Mouse (Mus musculus) limb, embryonic 10.5 days (tissue): Measurements from ENCODE around the gene Tmem63b. TPM values are rescaled to one million over a fixed set of nuclear protein-coding genes. Genes with fewer than 3 reads are reported as not detected.

Experiments
- DNase-seq: peaks from one replicate; pipeline ENCODE4 v3.0.0-alpha.2; 2017; ENCODE audit warnings: low spot score
- H3K27ac ChIP-seq: fragments of 300-500 bp; sonication (generic); 2 replicates; pipeline ENCODE4 v1.5.1; 2016; ENCODE audit warnings: mild to moderate bottlenecking
- H3K27me3 ChIP-seq: fragments of 300-500 bp; sonication (generic); 2 replicates; pipeline ENCODE4 v1.6.1; 2016; ENCODE audit warnings: low read depth, mild to moderate bottlenecking; ENCODE audit not compliant: poor library complexity, severe bottlenecking
- H3K36me3 ChIP-seq: fragments of 300-500 bp; sonication (generic); 2 replicates; pipeline ENCODE4 v1.6.1; 2016; ENCODE audit warnings: mild to moderate bottlenecking, moderate library complexity
- H3K4me1 ChIP-seq: fragments of 300-500 bp; sonication (generic); 2 replicates; pipeline ENCODE4 v1.6.1; 2016
- H3K4me3 ChIP-seq: fragments of 300-500 bp; sonication (generic); 2 replicates; pipeline ENCODE4 v1.5.1; 2016; ENCODE audit warnings: mild to moderate bottlenecking, moderate library complexity
- H3K9me3 ChIP-seq: fragments of 300-500 bp; sonication (generic); replicated peaks from 2 replicates; pipeline ENCODE4 v1.6.1; 2016; ENCODE audit warnings: mild to moderate bottlenecking
- WGBS: fragments of 180-500 bp; shearing (Covaris S2); methylation state at CpG from one replicate; pipeline ENCODE4 v1.1.7; 2016; 5-methylcytosine and 5-hydroxymethylcytosine counted together
- polyA plus RNA-seq: library from polyadenylated mRNA; unstranded; fragments of >200 nt; fragmentation: Nextera tagmentation; extraction: Ambion mirVana; gene quantifications from 2 replicates; pipeline ENCODE4 v1.2.1, GENCODE M21; 2016

The Tmem63b gene
- polyA plus RNA-seq, result 35.5 and 36.1 TPM in 2 replicates

DNA sequence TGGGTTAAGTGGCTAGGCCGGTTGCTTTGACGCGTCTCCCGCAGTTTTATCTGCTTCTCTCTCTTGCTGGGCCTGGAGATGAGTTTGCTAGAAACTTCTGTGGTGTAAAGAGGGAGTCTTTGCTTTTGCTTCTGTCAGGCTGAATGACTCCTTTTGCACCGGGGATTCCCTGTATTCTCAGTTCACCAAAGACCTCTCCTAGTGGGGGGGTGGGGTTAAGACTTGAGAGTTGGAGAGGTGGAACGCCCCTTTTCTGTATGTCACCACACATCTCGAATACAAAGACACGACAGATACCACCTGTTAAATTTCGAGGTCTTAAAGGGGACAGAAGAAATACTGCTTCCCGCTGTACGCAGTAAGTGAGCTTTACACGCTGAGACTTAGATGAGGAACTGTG is at the start of gene Tmem63b:
Tmem63b (minus strand) TSS at position 190 of the 400 bp plus-strand sequence.
- Histone ChIP-seq H3K27ac (peak within 1 kb of the TSS; percentile 90), H3K27me3 (no peaks in the 10 kb centered on the region), H3K4me3 (peak within 1 kb of the TSS; percentile 85), H3K36me3 (0 out of 2 replicates have a peak, but pooled peaks cover 2% of the 10 kb centered on the region), H3K4me1 (peaks cover 28% of the 10 kb centered on the region), H3K9me3 (no peaks in the 10 kb centered on the region)
- WGBS, result 15% methylated on average over 12 of the region's 12 CpGs
- no peak for DNase-seq

DNA sequence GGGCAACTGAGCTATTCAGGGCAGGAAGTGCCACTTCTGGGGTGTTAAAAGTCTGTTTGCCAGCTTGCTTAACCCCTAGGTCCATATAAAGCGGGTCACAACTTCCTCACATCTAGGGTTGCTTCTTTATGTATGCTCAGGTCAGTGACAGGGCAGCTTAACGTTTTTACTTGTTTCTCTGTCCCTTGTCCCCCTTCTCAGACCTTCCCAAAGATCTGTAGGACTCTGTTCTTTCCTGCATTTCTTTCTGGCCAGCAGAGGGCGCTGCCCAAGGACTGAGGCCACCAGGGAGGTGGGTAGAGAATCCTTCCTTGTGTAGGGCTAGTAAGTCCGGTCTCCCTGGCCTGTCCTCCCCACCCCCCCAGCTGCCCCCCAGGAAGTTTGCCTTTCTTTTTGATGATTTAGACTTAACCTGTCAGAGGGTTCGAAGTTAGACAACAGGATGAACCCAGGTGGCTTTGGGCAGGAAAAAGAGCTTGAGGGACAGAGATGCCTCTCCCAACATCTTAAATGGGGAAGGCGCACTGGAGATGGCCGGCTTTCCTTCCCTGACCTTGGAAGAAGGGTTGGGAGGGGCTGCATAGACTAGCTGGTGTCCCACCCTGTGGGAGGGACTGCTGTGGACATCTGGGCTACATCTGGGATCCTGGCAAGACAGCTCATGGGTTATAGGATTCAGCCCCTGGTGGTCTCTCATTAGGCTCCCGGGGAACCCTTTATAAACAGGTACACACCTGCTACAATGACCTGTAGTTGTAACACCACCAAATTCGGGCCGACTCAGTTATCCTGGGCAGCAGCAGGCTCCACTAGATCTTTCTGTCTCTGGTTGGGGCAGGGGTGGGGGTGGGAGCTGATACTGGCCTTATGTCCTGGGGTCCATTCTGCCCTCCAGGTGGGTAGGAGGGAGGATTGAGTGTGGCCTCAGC is 48.9 kb upstream of the Tmem63b start:
- H3K4me1 ChIP-seq, result peaks cover 67% of the 10 kb centered on the region
- H3K27me3 ChIP-seq, result peaks cover 21% of the 10 kb centered on the region
- H3K27ac ChIP-seq, result peak overlapping the region; percentile 94
- DNase-seq, result peak; percentile 95
- WGBS, result 7% methylated on average over 10 of the region's 10 CpGs
- no peaks in the 10 kb centered on the region for H3K36me3 ChIP-seq
- H3K4me3 ChIP-seq, result peak overlapping the region; percentile 54
- H3K9me3 ChIP-seq, result no peaks in the 10 kb centered on the region

DNA sequence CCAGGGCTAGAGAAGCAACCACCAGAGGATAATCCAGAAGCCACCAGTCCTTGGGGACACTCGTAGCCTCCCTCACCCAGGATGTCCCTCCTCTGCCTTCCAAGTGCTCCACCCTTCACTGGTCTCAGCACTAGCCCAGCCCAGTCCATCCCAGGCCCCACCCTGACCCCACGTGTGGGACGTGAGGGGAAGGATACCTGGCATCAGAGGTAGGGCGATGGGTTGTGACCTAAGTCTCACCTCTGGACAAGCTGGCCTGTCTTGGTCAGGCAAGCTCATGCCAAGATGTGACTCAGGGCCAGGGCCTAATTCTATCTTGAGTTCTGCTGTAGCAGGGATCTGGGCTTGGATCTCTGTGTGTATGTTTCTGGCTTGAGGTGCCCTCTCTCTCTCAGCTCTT is 48.2 kb upstream of the Tmem63b start:
- H3K4me3 ChIP-seq, result peak overlapping the region; percentile 54; the same call in 1 of the 2 replicates
- no peaks in the 10 kb centered on the region for H3K9me3 ChIP-seq
- H3K36me3 ChIP-seq, result no peaks in the 10 kb centered on the region
- peaks cover 21% of the 10 kb centered on the region for H3K27me3 ChIP-seq
- WGBS, result 62% methylated on average over 4 of the region's 4 CpGs
- peaks cover 75% of the 10 kb centered on the region for H3K4me1 ChIP-seq
- peak overlapping the region; percentile 94 for H3K27ac ChIP-seq
- no peak for DNase-seq

DNA sequence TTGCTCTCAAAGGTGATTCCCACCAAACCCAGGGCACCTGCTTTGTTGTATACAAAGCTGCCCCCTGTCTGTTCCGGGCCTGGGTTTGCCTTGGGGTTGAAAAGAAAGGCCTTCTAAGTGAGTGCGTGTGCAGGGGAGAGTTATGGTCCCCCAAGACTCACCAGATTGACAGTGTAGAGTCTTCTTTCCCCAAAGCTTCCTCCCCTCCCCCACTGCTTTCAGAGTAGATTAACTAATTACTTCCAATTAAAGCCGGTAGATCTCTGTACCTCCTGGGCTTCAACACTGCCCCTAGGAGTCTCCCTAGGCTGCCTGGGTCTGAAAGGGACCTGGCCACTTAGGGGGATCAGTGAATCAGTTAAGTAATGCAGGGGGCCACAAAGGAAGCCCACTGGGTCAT is 47.6 kb upstream of the Tmem63b start:
- 17% methylated on average over 3 of the region's 3 CpGs for WGBS
- H3K4me3 ChIP-seq, result peak overlapping the region; percentile 54

DNA sequence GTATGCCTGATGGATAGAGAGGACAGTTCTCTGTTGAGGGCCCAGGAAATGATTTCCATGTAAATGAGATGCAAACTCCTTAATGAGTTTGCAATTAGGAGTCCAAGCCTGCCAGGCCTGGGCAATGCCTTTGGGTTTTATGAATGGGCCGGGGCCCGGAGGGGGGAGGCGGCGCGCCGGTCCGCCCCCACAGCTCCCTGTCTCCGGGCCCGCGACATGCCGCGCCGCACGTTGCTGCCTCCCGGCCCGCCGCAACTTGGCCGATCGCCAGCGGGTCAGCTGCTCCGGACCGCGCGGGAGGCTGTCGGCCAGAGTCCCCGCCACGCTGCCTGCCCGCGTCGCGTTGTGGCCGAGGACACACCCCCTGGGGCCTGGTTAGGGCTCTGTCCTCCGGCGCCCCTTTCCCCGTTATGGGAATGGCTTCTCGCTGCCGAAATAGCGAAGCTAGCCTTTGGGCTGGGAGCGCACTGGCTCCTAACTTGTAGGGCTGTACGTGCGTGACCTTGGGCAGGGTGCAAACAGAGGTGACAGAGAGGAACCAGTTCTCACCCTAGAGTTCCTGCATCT is 47.1 kb upstream of the Tmem63b start, which contains the start of gene 1600014C23Rik:
1600014C23Rik (minus strand) TSS at position 110 of the 567 bp plus-strand sequence.
- Histone ChIP-seq H3K9me3 (no peaks in the 10 kb centered on the region), H3K4me1 (peaks cover 86% of the 10 kb centered on the region), H3K36me3 (no peaks in the 10 kb centered on the region), H3K4me3 (peak within 1 kb of the TSS; percentile 54), H3K27me3 (peaks cover 30% of the 10 kb centered on the region), H3K27ac (peak within 1 kb of the TSS; percentile 94)
- WGBS, result 1% methylated on average over 41 of the region's 41 CpGs
- peak; percentile 73 for DNase-seq

More for the DNA sequence above, 47.6 kb upstream of the Tmem63b start:
- Histone ChIP-seq H3K9me3 (no peaks in the 10 kb centered on the region), H3K4me1 (peaks cover 81% of the 10 kb centered on the region), H3K27ac (peak overlapping the region; percentile 94), H3K36me3 (no peaks in the 10 kb centered on the region), H3K27me3 (peaks cover 25% of the 10 kb centered on the region)
- no peak for DNase-seq

DNA sequence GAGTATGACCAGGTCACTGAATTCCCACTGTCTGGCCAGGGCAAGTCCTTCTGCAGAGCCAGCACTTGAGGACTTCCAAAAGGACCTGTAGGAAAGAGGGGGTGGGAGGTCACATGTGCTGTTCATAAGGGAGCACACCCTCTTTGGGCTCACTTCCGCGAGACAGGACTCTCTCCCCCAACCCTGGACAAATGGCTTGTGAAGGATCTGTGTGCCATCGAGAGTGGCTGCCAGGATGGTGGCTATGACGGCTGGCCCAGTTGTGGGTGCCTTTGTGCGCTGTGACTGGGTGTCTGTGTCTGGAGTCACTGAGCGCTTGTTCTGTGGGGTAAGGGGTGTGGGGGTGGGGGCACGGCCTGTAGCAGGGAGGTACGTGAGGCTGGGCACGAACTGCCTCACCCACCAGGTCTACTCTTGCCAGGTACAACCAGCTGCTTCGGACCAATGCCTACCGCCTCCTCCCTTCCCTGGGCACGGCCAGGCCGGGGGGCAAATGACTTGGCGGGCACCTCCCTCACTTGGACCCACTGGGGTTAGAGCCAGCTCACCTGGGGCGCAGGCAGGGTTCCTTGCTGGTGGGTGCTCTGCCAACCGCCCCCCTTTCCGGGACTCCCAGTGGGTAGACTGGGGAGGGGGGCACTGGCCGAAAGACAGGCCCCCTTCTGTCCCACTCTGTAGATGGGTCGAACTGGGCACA is 46.5 kb upstream of the Tmem63b start:
- Histone ChIP-seq H3K9me3 (no peaks in the 10 kb centered on the region), H3K27me3 (peaks cover 30% of the 10 kb centered on the region), H3K27ac (peak overlapping the region; percentile 94), H3K4me1 (peaks cover 90% of the 10 kb centered on the region), H3K4me3 (peak overlapping the region; percentile 54), H3K36me3 (no peaks in the 10 kb centered on the region)
- no peak for DNase-seq
- 57% methylated on average over 19 of the region's 19 CpGs for WGBS

DNA sequence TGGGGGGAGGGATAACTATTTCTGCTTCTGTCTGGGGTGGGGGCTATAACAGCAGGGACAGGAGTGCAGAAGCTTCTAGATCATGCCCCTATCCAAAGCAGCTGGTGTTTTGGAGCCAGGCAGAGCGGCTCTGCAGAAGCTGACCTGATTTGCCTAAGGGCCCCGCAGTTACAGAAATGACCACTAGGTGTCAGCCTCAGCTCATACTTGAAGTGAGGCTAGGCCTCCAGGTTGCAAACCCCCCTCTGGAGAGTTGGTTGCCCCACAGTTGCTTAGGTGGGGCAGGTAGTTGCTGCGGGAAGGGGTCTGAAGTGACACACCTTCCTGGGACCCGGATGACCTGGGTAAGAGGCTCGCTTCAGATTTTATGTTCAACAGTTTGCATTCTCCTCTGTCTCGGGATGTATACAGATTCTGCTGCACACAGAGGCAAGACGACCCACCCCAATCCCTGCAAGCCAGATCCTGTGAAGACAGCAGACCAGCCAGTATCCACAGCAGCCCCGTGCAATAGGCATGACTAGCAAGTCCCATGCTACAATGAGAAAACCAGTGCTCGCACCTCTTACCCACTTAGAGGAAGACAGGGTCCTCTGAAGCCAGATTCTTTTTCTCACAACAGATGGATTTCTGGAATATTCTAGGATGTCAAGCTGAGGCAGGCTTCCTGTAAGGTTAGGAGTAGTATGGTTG is 44.6 kb upstream of the Tmem63b start:
- Histone ChIP-seq H3K27ac (peak overlapping the region; percentile 72; the same call in 1 of the 2 replicates), H3K4me1 (peaks cover 82% of the 10 kb centered on the region)

DNA sequence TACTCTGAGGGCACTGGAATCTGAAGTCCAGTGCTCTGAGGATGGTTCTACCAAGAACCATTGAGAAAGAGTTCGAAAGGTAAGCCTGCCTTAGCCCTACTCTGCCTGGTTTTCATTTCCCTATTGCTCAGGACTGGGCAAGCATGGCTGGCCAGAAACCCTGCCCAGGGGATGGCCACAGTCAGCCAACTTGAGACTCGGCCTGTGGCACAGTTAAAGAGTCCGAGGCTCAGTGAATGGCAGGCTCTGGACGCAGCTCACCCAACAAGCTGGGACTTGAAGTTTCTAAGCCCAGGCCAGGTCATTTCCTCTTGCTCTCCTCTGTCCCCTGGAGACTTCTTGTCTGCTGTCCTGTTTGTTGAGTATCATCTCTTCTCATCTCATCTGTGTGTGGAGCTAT is 44.0 kb upstream of the Tmem63b start:
- Histone ChIP-seq H3K27ac (peak overlapping the region; percentile 72), H3K4me3 (0 out of 2 replicates have a peak overlapping the region, but pooled peaks have one; percentile 18), H3K4me1 (peaks cover 82% of the 10 kb centered on the region), H3K9me3 (no peaks in the 10 kb centered on the region), H3K27me3 (peaks cover 30% of the 10 kb centered on the region), H3K36me3 (no peaks in the 10 kb centered on the region)
- DNase-seq, result no peak
- 50% methylated on average over 4 of the region's 4 CpGs for WGBS

More for the DNA sequence above, 44.6 kb upstream of the Tmem63b start:
- 27% methylated on average over 9 of the region's 9 CpGs for WGBS
- H3K27me3 ChIP-seq, result peaks cover 30% of the 10 kb centered on the region
- H3K9me3 ChIP-seq, result no peaks in the 10 kb centered on the region
- peak; percentile 92 for DNase-seq
- no peak overlapping the region for H3K4me3 ChIP-seq
- H3K36me3 ChIP-seq, result no peaks in the 10 kb centered on the region

DNA sequence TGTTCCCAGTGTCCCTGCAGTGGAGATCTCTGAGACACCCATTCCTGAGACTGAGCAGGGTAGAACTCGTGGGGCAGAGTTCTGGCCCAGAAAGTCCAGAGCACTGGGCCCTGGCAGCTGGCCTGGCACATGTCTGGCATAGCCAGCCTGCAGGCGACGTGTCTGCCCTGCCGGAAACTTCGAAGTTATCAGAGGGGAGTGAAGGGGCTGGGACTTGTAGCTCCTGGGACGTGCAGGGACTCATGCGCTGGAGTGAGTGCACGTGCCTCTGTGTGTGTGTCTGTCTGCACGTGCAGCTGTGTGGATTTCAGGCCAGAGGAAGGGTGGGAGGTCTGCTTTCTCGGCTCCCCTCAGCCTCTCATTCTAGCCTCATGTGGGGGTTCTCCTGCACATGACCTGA is 42.7 kb upstream of the Tmem63b start:
- Histone ChIP-seq H3K4me3 (no peak overlapping the region), H3K4me1 (peaks cover 74% of the 10 kb centered on the region), H3K27me3 (peaks cover 24% of the 10 kb centered on the region; the same call in 1 of the 2 replicates), H3K27ac (peak overlapping the region; percentile 72), H3K9me3 (no peaks in the 10 kb centered on the region), H3K36me3 (no peaks in the 10 kb centered on the region)
- DNase-seq, result no peak
- whole genome bisulfite sequencing, result 39% methylated on average over 10 of the region's 10 CpGs

DNA sequence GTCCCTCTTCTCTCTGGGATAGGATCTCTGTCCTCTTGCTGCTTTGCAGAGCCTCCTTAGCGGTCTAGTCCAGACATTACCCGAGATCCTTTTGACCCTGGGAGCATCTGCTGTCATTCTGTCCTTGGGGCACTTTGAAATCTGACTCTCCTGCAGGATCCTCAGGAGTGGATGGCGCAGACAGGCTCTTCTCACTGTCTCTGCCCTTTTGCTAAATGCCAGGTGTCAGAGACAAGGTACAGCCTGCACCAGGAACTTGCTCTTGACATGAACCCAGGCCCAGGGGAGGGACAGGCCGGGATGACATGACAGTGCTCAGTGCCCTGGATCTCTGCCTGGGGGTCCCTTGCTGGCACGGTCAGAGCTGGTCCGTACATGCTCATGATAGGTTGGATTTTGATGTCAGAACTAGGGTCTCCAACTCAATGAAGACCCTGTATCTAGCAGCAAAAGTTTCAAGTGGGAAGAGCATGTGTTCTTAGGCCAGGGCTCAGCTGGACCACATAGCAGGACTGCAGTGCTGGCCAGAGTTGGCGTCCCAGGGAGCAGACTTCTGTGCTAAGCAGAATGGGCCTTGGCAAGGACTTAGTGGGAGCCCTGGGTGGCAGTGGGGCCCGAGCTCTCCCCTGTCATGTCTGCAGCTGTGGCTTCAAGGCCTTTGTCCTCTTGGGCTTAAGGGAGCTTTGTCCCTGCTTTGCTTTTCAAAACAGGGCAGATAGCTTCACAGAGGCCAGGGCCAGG is 41.4 kb upstream of the Tmem63b start:
- Histone ChIP-seq H3K4me1 (peaks cover 71% of the 10 kb centered on the region), H3K9me3 (no peaks in the 10 kb centered on the region), H3K36me3 (no peaks in the 10 kb centered on the region), H3K27me3 (peaks cover 13% of the 10 kb centered on the region; the same call in 1 of the 2 replicates), H3K27ac (0 out of 2 replicates have a peak overlapping the region, but pooled peaks have one; percentile 72), H3K4me3 (no peak overlapping the region)
- no peak for DNase-seq
- whole genome bisulfite sequencing, result 41% methylated on average over 8 of the region's 8 CpGs

DNA sequence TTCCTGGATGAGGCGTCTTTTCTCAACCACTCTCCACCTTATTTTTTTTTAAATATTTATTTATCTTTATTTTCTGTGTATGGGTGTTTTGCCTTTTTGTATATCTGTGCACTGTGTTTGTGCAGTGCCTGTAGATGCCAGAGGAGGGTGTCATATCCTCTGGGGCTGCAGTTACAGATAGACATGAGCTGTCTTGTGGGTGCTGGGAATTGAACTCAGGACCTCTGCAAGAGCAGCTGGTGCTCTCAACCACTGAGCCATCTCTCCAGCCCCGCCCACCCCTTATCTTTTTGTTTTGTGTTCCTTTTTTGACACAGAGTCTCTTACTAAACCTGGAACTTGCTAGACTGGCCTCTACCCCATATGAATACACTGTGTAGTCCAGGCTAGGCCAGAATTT is 40.8 kb upstream of the Tmem63b start:
- H3K4me1 ChIP-seq, result peaks cover 66% of the 10 kb centered on the region
- no peaks in the 10 kb centered on the region for H3K36me3 ChIP-seq
- no peak overlapping the region for H3K4me3 ChIP-seq
- no peaks in the 10 kb centered on the region for H3K9me3 ChIP-seq
- H3K27ac ChIP-seq, result no peak overlapping the region
- peaks cover 9% of the 10 kb centered on the region; the same call in 1 of the 2 replicates for H3K27me3 ChIP-seq
- no peak for DNase-seq
- WGBS, result 88% methylated on average over 2 of the region's 2 CpGs
